ENCODE assay signal across 16 mouse cellular contexts in genomic region chr16:9016040-9016761, GRCm38 (mm10).
DNase-seq lines count a peak whose midpoint lies in the region; ATAC-seq and TF ChIP-seq lines count a peak whose summit lies in the region.
"Had no signal": no experiment of that assay in that cellular context is flagged by ENCODE, and none has a peak within 500 bp of the region (broad histone marks: within the 10 kb centered on the region; RNA-seq: fewer than 3 reads in every experiment).

No protein-coding gene starts in this region.

- no peaks in the 10 kb centered on the region for H3K36me3 ChIP-seq in hindbrain, embryonic 10.5 days
- H3K36me3 ChIP-seq in hindbrain, embryonic 14.5 days (replicated peaks; ENCODE audit: control insufficient read depth, insufficient read depth), result no peaks in the 10 kb centered on the region
- no peaks in the 10 kb centered on the region for H3K36me3 ChIP-seq in C2C12 (ENCODE audit: control insufficient read depth, insufficient read depth)
- no peaks in the 10 kb centered on the region for H3K36me3 ChIP-seq in midbrain, embryonic 15.5 days (replicated peaks)
- H3K36me3 ChIP-seq: hindbrain, embryonic 13.5 days; liver, embryonic 13.5 days had no signal

- ATAC-seq in hindbrain, embryonic 14.5 days (ENCODE audit: low FRiP score), result no peak
- ATAC-seq in midbrain, embryonic 15.5 days (replicated peaks), result no peak
- ATAC-seq: CD4-positive, CD25-positive, alpha-beta regulatory T cell, adult 4 months; intestine, postnatal 0 days had no signal

- H3K79me2 ChIP-seq in C2C12 (ENCODE audit: control insufficient read depth, insufficient read depth), result no peaks in the 10 kb centered on the region

- no peaks in the 10 kb centered on the region for H3K79me3 ChIP-seq in C2C12 (ENCODE audit: low read depth)

- TF ChIP-seq CTCF in C2C12 (IDR thresholded peaks at IDR 0.05; ENCODE audit: control insufficient read depth, insufficient read depth, insufficient read length), result no peak

- no peak overlapping the region for H3ac ChIP-seq in C2C12 (ENCODE audit: control insufficient read depth, insufficient read length, low read depth)

- H3K27ac ChIP-seq in hindbrain, embryonic 10.5 days, result peak overlapping the region; percentile 29; the same call in 1 of the 2 replicates
- no peak overlapping the region for H3K27ac ChIP-seq in hindbrain, embryonic 14.5 days
- no peak overlapping the region for H3K27ac ChIP-seq in midbrain, embryonic 15.5 days
- H3K27ac ChIP-seq: hindbrain, embryonic 13.5 days; liver, embryonic 13.5 days had no signal

- H3K27me3 ChIP-seq in hindbrain, embryonic 10.5 days (ENCODE audit: insufficient read depth, poor library complexity, severe bottlenecking), result no peaks in the 10 kb centered on the region
- no peaks in the 10 kb centered on the region for H3K27me3 ChIP-seq in hindbrain, embryonic 14.5 days (ENCODE audit: control insufficient read depth, insufficient read depth, low read length)
- no peaks in the 10 kb centered on the region for H3K27me3 ChIP-seq in C2C12 (ENCODE audit: control insufficient read depth, insufficient read depth, insufficient read length)
- no peaks in the 10 kb centered on the region for H3K27me3 ChIP-seq in midbrain, embryonic 15.5 days (replicated peaks)
- H3K27me3 ChIP-seq: liver, embryonic 13.5 days; megakaryocyte, embryonic 14.5 days had no signal

- DNase-seq in embryo, embryonic 11 days, result peak; percentile 7
- DNase-seq in embryo, embryonic 9.5 days (ENCODE audit: extremely low spot score), result no peak
- no peak for DNase-seq in hindbrain, embryonic 10.5 days (ENCODE audit: low spot score)
- no peak for DNase-seq in hindbrain, embryonic 14.5 days (ENCODE audit: low spot score)
- DNase-seq in adrenal gland, postnatal 36 days, result peak; percentile 54 to 66
- no peak for DNase-seq in cerebellum, adult 18-20 months
- DNase-seq: cerebellum, adult 8-10 months; kidney, postnatal 10 days; liver, embryonic 13.5 days; thymus, postnatal 14 days had no signal

- H3K9ac ChIP-seq in hindbrain, embryonic 14.5 days, result no peak overlapping the region
- H3K9ac ChIP-seq in midbrain, embryonic 15.5 days, result no peak overlapping the region
- H3K9ac ChIP-seq: hindbrain, embryonic 13.5 days; liver, embryonic 13.5 days had no signal

- H3K4me2 ChIP-seq in hindbrain, embryonic 14.5 days (replicated peaks), result no peak overlapping the region
- H3K4me2 ChIP-seq in midbrain, embryonic 15.5 days, result no peak overlapping the region
- H3K4me2 ChIP-seq: hindbrain, embryonic 13.5 days; liver, embryonic 13.5 days had no signal

- H3K4me1 ChIP-seq in hindbrain, embryonic 10.5 days (replicated peaks), result no peaks in the 10 kb centered on the region
- 0 out of 2 replicates have a peak, but pooled peaks cover 4% of the 10 kb centered on the region for H3K4me1 ChIP-seq in hindbrain, embryonic 14.5 days (replicated peaks; ENCODE audit: control insufficient read depth, insufficient read depth, low read length)
- no peaks in the 10 kb centered on the region for H3K4me1 ChIP-seq in midbrain, embryonic 15.5 days
- H3K4me1 ChIP-seq: hindbrain, embryonic 13.5 days; liver, embryonic 13.5 days; megakaryocyte, embryonic 14.5 days had no signal

- no peak overlapping the region for H3K4me3 ChIP-seq in hindbrain, embryonic 10.5 days
- H3K4me3 ChIP-seq in hindbrain, embryonic 14.5 days (replicated peaks; ENCODE audit: low read length), result no peak overlapping the region
- no peak overlapping the region for H3K4me3 ChIP-seq in C2C12 (ENCODE audit: insufficient read depth, poor library complexity, severe bottlenecking)
- H3K4me3 ChIP-seq in midbrain, embryonic 15.5 days, result no peak overlapping the region
- H3K4me3 ChIP-seq: hindbrain, embryonic 13.5 days; liver, embryonic 13.5 days; megakaryocyte, embryonic 14.5 days had no signal

- H3K9me3 ChIP-seq in hindbrain, embryonic 10.5 days, result no peaks in the 10 kb centered on the region
- H3K9me3 ChIP-seq in hindbrain, embryonic 14.5 days (ENCODE audit: control insufficient read depth, low read length), result no peaks in the 10 kb centered on the region
- H3K9me3 ChIP-seq in midbrain, embryonic 15.5 days, result no peaks in the 10 kb centered on the region
- H3K9me3 ChIP-seq: hindbrain, embryonic 13.5 days; liver, embryonic 13.5 days had no signal

- WGBS in hindbrain, embryonic 10.5 days, result 72% methylated on average over 13 of the region's 13 CpGs
- WGBS in hindbrain, embryonic 14.5 days, result 77% methylated on average over 13 of the region's 13 CpGs
- 79% methylated on average over 13 of the region's 13 CpGs for WGBS in midbrain, embryonic 15.5 days

TF ChIP-seq in C2C12, 6 proteins besides CTCF, POLR2A, EP300 and RAD21:
- TF ChIP-seq MYOD1 (IDR thresholded peaks at IDR 0.05; ENCODE audit: control insufficient read depth, insufficient read length, low read depth), result no peak
- TF ChIP-seq USF1 (IDR thresholded peaks at IDR 0.05; ENCODE audit: low read depth), result peak; percentile 9
- TF ChIP-seq CEBPB (IDR thresholded peaks at IDR 0.05; ENCODE audit: low read depth), result no peak

Comparison
In these comparisons a context has a peak if more than half of its experiments do, and no peak if none do; other contexts are left out.
1. DNase-seq: peak in embryo, embryonic 11 days (single experiment) and adrenal gland, postnatal 36 days (2 of 2); none in embryo, embryonic 9.5 days (single experiment), hindbrain, embryonic 10.5 days (single experiment), hindbrain, embryonic 14.5 days (single experiment) and cerebellum, adult 18-20 months (0 of 2).